Mouse (Mus musculus) lung, postnatal 36 days (tissue): Measurements from ENCODE around the gene Tuba1c.
"Not testable (repeated sequence)": the region's sequence is repeated elsewhere in the genome, so short reads cannot be mapped to it uniquely, and the experiment has no call there.

Experiments used
- DNase-seq: peaks from one replicate; pipeline ENCODE4 v3.0.0; 2022; ENCODE audit warnings: mixed read lengths

The Tuba1c gene

DNA sequence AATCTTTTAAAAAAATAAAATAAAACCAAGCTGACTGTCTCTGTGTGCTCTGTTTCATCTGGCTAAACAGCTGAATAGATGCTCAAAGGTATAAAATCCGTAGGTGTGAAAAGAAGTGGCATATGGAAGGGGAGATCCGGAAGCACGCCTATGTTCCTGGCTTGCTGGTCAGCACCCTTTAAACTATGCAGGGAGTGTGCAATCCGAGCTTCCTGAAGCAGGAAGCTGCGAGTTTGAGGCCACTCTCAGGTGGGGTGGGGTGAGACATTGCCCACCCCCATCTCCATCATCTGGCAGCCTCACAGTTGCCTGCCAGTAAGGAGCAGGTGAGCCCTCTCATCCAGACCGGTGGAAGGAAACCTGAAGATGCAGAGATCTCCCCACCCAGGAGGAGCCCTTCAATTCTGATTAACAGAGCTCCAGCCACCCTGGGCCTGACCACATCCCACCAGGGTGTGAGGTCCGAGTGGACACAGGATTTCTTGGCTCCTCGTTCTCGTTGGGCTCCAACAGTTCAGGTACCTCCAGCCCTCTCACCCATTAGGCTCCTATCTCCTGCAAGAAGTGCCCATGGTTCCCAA, 44.4 kb downstream of the Tuba1c start, which contains the start of gene Troap:
Gene Troap (plus strand): TSS at position 557 of the 581 bp plus-strand sequence.
- DNase-seq: no peak

DNA sequence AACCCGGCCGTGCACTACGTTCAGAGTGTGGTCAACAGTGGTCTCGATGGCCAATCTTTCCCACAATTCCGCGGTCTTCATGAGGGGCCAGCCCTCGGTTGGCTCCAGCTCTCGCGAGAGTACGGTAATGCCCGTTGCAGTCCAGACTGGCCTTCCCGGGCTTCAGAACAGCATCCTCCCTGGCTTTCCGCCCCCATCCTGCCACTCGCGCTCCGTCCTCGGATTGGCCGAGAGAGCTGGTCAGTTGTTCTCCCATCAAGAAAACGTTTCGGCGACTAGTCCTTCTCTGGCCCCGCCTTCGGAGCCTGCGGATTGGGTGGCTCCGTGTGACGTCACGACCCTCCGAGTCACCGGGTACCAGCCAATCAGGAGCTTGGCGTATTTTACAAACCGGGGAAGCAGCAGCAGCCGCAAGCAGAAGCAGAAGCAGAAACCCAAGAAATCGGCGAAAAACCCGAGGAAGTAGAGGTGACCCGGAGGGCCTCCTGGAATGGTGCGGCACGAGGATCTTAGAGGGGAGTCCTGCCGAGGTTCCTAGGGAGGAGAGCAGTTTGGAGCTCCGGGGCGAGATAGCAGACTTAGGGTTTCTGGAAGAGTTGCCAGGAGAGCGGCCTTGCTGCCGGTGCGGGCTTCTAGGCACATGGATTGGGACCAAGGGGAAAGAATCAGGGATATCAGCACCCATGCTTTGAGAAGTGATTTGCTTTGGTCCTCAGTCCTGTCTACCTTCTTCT, 45.1 kb downstream of the Tuba1c start:
- DNase-seq: peak; percentile 99

DNA sequence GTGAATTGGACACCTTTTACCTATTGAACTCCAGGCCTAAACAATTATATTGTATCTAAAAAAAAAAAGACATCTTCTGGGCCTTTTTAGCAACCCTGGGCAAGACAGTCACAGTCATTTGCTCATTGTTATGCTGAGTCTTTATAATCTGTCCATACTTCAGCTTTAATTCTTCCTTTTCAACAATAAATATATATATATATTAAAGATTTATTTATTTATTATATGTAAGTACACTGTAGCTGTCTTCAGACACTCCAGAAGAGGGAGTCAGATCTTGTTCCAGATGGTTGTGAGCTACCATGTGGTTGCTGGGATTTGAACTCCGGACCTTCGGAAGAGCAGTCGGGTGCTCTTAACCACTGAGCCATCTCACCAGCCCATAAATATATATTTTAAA, 46.3 kb downstream of the Tuba1c start:
- DNase-seq: not testable (repeated sequence)

DNA sequence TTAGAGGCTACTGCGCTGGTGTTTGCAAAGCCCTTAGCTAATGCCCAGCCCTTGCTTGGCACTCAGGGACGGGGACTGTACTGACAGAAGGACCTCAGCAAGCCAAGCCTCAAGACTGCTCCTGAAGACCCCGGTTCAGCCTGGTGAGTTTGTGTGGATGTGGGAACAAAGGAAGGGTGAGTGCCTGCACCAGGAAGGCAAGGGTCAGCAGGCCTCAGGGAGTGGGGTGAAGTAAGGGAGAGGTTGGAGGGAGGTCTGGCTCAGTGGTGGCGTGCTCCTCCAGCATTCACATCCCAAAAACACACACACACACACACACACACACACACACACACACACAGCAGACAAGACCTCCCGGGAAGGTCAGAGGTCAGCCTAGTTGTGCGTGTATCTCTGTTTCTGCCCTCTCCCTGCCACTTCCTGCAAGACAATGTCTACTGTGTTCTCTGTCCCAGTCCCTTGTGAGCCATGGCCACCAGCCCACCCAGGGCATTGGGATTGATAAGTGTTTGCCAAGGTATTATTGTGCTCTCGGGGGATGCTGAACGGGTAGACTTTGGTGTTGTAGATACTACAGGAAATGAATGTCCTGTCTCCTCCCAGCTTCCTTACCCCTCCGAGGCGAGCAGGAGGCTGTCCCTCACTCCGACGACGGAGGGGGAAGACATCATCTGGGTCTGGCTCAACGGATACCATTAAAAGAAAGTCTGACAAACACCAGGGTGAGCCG, 48.7 kb downstream of the Tuba1c start:
- no peak for DNase-seq

DNA sequence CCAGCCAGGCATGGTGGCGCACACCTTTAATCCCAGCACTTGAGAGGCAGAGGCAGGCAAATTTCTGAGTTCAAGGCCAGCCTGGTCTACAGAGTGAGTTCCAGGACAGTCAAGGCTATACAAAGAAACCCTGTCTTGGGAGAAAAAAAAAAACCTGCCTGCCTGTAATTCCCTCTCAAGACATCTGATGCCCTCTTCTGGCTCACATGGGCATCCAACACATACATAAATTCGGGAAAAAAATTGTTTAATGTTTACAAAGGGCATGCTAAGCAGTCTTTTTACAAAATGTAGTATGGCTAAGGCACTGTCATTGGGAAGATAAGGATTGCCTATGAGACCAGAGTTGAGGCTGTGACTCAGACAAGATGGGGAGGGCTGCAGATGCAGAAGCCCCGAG, 50.1 kb downstream of the Tuba1c start:
- DNase-seq: no peak

DNA sequence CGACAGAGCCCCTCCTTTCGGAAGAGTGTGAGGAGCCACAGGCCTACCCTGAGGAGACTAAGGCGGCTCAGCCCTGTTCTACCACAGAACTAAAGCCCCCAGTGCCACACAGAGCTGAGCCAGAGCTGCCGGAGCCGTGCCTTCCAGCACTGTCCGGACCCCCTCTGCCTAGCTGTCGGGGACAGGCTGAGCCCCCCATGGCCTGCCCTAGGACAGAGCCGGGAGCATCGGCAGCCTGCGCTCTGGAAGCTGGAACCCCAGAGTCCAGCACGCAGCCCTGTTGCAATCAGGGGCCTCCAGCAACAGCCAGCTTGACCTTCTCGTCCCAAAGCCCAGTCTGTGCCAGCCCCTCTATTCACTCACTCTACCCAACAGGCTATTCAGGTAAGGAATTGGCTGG, 52.6 kb downstream of the Tuba1c start:
- DNase-seq: no peak

DNA sequence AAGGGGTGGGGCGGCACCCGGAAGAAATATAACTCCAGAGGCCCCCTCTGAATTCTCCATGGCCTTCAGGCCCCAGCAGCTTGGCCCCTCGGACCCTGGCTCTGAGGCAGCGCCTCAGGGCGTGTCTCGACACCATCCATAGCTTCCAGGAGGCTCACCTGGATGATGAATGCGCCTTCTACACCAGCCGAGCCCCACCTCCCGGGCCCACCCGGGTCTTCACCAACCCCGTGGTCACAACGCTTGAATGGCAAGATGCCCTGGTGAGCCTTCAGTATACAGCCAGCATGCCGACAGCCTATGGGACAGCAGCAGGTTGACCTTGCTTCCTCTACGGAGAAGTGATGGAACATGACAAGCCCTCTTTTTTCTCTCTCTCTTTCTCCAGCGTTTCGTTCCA, 53.1 kb downstream of the Tuba1c start:
- no peak for DNase-seq

DNA sequence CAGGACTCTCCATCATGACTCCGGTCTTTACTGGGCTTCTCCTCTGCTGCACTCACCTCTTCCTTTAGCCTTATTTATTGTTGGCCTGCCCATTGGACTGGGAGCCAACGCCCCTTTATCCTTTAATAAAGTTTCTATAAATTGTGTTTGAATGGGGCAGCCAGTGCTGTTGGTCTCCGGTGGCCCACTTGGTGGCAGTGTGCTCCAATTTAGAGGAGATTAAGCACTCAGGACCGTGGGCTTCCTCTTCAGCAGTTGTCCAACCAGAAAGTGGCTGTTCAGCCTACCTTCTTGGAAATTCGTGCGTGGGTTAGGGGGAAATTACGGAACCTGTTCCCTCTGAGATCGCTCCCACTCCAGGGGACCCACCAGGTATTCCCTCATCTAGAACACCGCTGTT, 53.6 kb downstream of the Tuba1c start:
- peak; percentile 73 for DNase-seq

DNA sequence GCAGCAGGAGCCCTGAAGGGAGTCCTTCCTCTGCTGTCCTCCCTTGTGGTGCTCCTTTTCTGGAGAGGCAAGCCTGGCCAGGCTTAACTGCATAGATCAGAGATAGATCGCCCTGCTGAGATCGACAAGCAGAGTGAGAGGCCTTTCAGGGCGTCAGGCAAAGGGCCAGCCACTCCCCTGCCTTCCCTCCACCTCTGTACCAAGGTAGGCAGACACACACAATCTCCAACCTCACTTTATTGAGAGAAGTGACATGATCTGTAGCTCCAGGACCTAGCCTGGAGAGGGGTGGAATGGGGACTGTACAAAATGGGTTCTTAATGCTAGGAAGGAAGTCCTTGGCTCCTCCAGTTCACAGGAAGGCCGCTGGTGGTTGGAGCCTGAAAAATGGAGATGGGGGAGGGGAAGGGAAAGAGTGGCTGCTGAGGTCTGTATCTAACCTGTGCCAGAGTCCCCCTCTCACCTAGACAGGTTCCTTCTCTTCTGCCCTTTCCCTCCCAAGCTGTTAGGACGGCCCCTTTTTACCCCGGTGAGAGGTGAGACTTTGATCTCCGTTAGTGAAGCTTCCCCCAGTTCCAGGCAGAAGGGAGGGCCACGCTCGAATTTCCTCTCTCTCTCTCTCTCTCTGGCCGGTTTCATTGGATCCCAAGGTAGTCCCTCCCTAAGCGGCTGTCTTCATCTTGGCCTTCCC, 54.3 kb downstream of the Tuba1c start:
- DNase-seq: no peak

DNA sequence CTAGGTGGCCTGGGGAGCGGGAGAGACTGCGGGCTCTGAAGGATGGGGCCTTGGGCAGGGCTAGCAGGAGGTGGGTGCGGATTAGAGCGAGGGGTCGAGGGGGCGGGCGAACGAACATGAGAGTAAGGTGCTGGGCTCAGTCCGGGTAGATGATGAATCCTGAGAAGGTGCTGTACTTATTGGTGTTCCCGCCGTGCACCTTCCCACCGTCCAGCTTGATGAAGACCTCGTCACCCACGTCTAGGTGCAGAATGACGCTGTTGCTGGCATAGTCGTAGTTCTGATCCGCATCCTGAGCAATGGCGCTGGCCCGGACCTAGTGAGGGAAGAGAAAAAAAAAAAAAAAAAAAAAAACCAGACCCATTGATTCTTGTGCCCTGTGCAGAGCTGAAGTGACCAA, 54.9 kb downstream of the Tuba1c start:
- DNase-seq: no peak

DNA sequence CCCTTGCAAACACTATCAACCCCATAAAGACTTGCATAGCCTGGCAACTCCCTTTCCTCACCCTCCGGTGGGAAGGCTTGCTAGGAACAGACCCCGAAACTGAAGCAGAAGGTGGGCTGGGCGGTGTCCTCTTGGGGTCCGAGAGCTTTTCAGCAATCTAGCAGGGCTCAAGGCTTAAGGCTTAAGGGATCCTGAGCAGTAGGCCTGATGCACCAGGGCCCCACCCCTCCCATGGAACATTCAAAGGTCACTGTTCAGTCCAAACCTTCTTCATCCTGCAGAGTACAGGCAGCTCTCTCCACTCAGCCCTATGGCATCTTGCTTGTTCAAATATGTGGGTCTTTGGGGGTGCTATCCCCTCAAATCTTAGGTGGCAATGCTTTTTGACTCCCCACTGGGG, 56.3 kb downstream of the Tuba1c start:
- DNase-seq: no peak

DNA sequence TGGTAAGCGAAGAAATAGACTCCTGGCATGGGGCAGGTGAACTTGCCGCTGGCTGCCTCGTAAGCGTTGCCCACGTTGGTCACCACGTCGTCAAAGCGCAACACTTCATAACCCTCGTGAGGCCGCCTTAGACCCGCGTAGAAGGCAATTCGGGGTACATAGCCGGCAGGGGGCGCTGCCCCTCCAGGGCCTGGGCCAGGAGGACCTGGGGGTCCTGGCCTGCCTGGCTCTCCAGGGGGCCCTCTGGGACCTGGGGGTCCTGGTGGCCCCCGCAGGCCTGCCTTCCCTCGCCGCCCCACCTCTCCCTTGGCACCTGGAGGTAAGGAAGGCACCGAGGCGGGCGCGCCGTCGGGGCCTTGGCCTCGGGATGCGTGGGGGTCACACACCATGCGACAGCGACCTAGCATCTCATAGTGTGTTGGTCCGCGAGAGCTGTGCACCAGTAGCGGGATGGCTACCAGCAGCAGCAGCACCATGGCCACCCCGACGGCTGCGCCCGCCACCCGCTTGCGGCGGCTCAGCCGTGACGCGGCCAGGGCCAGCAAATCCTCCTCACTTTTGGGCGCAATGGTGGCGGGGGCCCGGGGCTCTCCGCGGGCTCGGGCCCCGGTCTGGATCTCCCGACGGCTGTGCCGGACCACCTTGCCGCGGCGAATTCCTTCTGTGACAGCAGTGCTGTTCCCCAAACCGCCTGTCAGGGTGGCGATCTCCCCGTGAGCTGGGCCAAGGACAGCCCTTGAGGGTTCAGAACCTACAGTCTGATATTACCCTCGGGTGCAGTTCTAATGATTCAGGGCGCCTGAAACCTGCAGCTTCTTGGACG, 57.8 kb downstream of the Tuba1c start, which contains the start of gene C1ql4:
Gene C1ql4 (minus strand): TSS at position 565 of the 823 bp plus-strand sequence.
- DNase-seq: no peak
